Mouse (Mus musculus): ENCODE results near the gene Pdzd7.

Pdzd7 gene

DNA sequence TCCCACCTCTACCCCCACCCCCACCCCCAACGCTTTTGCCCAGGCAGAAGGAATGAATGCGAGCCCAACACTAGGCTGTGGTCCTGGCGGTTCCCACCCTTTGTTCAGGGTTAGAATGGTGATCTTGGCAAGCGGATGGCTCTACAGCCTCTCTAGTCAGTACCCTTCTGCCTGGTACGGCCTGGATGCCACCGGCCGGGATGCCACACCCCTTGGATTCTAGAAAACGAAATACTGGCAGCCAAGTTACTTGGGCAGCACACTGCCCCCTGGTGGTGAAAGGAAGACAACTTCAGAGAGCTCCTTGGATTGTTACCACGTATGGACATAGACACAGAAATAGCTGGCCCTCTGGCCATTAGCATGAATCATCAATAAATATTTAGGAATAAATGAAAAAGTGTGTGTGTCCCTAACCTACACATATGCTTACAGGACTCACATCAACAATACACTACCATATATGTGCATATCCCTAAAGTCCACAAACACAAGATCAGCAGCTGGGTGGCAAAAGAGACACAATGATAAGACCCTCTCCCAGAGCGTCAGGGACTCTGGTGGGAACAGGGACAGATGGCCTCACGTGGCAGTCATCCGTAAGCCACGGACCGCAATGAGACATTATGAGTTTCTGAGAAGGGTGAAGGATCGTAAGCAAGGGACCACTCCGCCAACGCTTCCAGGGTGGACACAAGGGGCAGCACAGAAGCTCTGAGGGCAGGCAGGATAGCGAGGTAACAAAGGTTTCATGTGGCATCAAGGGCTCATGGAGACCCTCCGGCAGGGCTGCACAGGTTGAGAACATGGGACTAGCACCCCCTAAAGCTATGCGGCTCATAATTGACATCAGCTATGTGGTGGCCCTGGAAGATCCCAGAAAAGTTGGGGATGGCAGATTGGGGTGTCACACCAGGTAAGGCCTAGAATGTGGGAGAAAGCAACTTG is 14.5 kb downstream of the Pdzd7 start:
- peak; percentile 82 for DNase-seq (ENCODE audit: low spot score)

DNA sequence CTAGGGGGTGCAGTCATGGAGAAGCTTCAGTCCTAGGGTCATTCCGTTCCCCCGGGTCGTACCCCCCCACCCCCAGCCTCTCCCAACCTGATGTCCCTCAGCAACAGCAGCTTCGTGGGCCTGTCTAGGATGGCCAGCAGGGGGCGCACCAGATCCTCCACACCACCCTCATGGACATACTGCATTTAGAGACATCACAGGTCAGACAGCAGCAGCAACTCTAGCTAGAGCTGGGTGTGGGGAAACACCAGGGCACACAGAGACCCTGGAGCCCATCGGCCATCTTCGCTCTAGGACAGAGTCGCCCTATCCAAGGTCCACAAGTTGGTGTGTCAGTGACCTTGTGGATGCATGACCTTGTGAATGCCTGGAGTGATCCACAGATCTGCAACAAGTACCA is 15.4 kb downstream of the Pdzd7 start:
- peak; percentile 59 for DNase-seq (ENCODE audit: low spot score)

DNA sequence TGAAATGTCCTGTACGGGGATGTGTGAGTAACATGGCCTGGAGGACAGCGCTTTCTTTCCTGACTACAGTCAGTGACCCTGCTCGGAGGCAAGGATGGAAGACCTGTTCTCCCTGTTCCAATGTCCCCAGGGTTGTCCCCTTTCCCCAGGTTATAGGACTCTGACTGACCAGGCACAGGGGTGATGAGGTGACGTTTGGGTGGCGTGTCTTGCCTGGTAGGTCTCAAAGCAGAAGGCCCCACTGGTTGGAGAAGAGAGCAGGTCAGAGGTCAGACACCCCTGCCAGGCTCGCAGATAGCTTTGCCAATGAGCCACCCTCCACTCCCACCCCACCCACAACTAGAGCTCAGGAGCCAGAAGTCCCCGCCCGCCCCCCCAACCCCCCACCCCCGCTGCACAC is 15.9 kb downstream of the Pdzd7 start:
- no peak for DNase-seq (ENCODE audit: low spot score)

GRCm38 (mm10) chr19:45028746-45029145 is 16.8 kb downstream of the Pdzd7 start:
- DNase-seq (ENCODE audit: low spot score): no peak

- no peak for DNase-seq (ENCODE audit: low spot score)
Measured at GRCm38 (mm10) chr19:45027848-45028247, 17.7 kb downstream of the Pdzd7 start.

DNA sequence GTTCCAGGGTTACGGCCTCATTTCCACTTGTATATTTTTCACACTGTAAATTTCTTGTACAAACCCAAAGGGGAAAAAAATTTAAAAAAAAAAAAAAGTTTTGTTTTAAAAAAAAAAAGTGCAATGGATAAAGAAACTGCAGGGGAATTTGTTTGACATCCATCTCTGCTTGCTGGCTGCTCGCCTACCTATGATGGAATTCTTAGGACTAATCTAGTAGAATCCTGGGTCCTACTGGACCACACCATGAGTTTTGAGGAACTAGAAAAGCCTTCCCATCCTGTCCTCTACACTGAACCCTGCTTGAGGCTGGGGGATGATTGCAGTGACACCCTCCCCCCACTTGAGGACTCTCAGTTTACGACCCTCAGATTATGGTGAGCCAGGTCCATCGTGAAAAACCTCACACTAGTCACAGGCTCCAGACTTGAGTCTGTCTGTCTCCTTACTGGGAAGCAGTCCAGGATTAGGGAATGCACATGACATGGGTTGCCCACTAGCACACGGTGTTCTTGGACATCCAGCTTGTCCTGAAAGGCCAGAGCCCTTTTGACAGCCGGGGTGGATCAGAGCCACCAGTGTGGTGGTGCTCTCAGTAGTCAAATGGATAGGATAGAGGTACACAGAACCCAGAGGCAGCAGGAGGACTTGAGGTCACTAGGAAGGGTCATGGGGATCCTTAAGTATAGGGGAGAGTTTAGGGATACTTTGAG is 18.4 kb downstream of the Pdzd7 start:
- DNase-seq (ENCODE audit: low spot score): no peak

DNA sequence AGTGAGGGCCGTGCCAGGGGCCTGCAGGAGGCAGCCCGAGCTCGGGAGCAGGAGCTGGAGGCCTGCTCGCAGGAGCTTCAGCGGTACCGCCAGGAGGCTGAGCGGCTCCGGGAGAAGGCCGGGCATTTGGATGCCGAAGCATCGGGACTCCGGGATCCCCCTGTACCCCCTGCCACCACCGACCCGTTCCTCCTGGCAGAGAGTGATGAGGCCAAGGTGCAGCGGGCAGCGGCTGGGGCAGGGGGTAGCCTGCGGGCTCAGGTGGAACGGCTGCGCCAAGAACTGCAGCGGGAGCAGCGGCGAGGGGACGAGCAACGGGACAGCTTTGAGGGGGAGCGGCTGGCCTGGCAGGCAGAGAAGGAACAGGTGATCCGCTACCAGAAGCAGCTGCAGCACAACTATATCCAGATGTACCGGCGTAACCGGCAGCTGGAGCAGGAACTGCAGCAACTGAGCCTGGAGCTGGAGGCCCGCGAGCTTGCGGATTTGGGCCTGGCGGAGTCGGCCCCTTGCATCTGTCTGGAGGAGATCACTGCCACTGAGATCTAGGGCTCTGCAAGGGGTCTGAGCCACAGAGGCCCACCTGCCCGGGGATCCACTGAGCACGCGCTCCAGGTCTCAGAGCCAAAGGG is 19.5 kb downstream of the Pdzd7 start:
- DNase-seq (ENCODE audit: low spot score): no peak

DNA sequence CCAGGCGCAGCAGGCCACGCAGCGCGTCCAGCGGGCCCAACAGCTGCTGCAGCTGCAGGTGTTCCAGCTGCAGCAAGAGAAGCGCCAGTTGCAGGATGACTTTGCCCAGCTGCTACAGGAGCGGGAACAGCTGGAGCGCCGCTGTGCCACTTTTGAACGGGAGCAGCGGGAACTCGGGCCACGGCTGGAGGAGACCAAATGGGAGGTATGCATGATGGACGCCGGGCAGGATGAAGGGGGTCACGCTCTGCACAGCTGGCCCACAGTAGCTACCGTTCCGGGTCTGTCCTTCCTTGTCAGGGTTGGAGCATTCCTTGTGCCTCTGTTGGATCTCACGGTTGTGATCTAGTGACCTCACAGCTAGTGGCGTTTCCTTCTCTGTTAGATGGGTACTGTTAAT is 20.7 kb downstream of the Pdzd7 start:
- no peak for DNase-seq (ENCODE audit: low spot score)

DNA sequence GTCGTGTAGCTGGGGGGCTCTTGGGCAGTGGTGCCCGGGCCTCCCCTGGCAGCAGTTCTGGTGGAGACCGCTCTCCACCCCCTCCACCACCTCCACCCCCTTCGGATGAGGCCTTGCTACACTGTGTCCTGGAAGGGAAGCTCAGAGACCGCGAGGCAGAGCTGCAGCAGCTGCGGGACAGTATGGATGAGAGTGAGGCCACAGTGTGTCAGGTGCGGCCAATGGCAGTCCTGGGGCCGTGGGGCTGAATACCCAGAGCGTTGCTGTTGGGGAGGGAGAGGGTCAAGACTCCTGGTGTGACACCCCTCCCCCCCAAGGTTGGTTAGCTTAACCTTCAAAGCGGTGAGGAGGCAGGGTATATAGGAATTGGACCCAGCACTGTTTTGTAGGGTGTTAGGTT is 21.5 kb downstream of the Pdzd7 start:
- no peak for DNase-seq (ENCODE audit: low spot score)

DNA sequence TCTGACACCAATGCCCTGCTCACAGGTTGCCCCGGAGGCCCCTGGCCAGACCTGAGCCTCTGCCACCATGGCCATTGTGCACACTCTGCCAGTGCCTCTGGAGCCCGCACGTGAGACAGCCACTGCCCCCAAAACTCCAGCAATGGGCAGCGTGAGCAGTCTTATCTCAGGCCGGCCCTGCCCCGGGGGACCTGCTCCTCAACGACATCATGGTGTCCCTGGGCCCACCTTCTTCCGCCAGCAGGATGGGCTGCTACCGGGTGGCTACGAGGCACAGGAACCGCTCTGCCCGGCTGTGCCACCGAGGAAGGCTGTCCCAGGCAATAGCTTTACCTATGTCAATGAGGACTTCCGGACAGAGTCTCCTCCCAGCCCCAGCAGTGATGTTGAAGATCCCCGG is 24.2 kb downstream of the Pdzd7 start:
- no peak for DNase-seq (ENCODE audit: low spot score)

GRCm38 (mm10) chr19:45020348-45020747 is 25.2 kb downstream of the Pdzd7 start:
- DNase-seq (ENCODE audit: low spot score): no peak

DNA sequence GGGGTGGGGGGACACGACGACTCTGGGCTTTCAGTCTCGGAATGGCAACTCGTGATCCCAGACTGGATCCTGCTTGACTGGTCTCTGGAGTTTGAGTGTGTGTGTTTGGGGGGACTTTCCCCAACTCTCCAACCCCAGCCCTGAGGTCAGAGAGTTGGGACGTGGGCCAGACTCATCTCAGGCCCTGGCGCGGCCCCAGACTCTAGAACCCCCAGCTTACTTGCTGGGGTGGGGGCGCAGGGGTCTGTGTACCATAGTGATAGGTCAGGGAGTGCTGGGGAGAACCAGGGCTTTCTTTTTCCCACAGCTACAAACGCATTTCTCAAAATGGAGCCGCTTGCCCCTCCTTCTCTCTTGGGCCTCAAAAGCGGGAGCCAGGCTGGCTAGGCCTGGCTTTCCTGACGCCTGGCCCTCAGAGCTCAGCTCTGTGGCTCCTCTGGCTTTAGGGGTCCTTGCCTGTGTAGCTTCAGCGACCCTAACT is 27.1 kb downstream of the Pdzd7 start:
- no peak for DNase-seq (ENCODE audit: low spot score)

DNA sequence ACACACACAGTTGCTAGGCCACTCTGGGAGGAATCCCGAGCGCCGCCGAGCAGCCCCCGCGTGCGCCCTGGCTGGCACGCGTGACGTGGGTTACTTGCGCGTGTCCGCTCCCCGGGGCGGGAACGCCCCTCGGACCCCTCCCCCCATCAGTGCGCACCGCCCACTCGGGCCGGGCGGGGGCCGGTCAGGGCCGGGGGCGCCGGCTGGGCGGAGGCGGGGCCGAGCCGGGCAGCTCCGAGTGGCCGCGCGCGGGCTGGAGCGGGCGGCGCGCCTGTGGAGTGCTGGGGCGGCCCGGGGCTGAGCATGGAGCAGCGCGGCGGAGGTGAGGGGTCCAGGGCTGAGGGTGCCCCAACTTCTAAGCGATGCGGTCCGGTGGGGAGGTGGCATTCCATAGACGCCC is 27.6 kb downstream of the Pdzd7 start:
- no peak for DNase-seq (ENCODE audit: low spot score)

DNA sequence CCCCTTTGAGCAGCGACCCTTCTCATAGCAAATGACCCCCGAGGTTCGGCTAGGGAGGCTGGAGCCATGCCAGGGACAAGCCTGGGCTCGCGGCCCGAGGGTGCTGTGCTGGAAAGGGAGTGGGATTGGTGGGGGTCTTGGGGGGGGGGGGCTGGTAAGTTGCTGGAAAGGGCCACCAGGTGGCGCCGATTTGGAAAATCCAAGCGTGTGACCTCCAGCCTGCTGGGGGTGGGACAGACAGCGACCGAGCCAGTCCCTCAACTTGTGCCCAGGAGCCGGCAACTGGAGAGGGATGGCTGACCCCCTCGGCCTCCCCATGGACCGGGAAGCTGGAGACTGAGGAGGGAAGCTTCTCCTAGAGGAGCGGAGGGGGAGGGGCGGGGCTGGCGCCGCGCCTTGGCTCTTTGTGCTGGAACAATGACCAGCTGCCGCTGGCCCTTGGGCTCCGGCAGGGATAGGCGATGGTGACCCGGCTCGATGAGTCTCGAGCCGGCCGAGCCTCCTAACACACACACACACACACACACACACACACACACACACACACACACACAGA is 28.2 kb downstream of the Pdzd7 start:
- no peak for DNase-seq (ENCODE audit: low spot score)

- no peak for DNase-seq (ENCODE audit: low spot score)
Measured at GRCm38 (mm10) chr19:45016341-45017215, 28.9 kb downstream of the Pdzd7 start.

DNA sequence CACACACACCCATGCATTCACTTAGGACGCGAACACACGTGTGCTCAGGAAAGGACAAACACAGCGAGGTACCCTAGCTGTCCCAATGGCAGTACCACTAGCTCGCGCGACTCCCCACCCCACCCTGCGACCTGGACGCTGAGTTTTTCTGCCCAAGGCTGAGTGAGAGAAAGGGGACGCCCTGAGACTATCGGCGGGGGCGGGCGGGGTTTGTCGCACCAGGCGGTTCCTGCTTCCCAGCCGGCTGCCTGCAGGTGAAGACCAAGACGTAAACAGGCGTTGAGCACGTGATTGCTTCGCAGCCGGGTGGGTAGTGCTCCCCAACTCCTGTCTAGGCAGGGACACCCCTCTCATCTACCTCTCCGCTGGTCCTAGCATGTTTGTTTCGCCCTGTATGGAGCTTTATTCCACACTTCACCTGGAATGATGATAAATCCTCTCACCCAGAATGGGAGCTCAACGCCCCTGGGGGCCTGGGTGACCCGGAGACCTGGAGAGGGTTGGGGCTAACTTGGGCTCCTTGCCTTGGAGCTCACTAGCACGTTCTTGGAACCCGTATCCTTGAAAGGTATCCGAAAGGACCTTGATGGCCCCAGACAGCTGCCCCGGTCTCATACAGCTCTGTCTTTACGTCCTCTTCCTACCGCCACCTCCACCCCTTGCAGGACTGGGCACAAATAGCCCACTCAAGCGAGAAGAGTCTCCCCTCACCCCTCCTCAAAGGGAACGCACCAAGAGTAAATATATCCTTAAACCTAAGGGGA is 29.8 kb downstream of the Pdzd7 start:
- DNase-seq (ENCODE audit: low spot score): peak; percentile 49

DNA sequence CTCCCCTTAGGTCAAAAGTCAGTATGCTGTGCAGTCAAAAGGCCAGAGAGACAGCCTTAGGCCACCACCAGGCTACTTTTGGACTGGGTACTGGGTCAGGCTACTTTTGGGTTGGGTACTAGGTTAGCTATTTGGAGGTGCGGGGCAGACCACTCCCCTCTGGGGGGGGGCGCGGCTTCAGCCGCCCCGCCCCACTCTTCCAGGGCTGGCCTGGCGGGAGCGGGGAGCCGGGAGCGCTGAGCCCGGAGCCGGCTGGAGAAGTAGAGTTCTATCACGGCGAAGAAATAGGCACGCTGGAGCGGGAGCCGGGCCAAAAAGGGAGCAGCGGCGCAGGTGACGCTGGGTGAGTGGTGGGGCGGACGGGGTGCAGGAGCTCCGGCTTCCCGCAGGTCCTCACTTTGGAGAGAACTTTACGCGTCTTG is 30.5 kb downstream of the Pdzd7 start:
- no peak for DNase-seq (ENCODE audit: low spot score)

- DNase-seq (ENCODE audit: low spot score): no peak
Measured at GRCm38 (mm10) chr19:45014335-45014971, 31.1 kb downstream of the Pdzd7 start, which contains the start of gene Lzts2. Gene Lzts2 (plus strand): TSS chr19:45014414.

GRCm38 (mm10) chr19:45013581-45014225 is 31.8 kb downstream of the Pdzd7 start:
- DNase-seq (ENCODE audit: low spot score): no peak

Measured in c-Kit-positive CD71-positive TER-119-positive erythroid progenitor cells, embryonic 14.5 days (primary cell).